Mouse (Mus musculus): ENCODE measurements around the gene Cachd1.

- TF ChIP-seq GATA1 (IDR thresholded peaks at IDR 0.05; ENCODE audit: low read length) (no peak), TAL1 (IDR thresholded peaks at IDR 0.05; ENCODE audit: low read length) (no peak)
Observed at GRCm38 (mm10) chr4:101017806-101018205, 241.3 kb downstream of the Cachd1 start.

All from erythroblast, embryonic 14.5 days (primary cell).